Mouse (Mus musculus) G1E (cell line): ENCODE data around the gene Defb5. TPM values are rescaled to one million over a fixed set of nuclear protein-coding genes. Genes with fewer than 3 reads are reported as not detected.
"Not testable (repeated sequence)": the region's sequence is repeated elsewhere in the genome, so short reads cannot be mapped to it uniquely, and the experiment has no call there.

Experiments used
- ATAC-seq: 2 replicates; pipeline ENCODE4 v1.8.0; 2016; ENCODE audit warnings: mild to moderate bottlenecking; ENCODE audit not compliant: insufficient number of reproducible peaks, poor library complexity, low FRiP score, severe bottlenecking; ENCODE audit errors: extremely low read depth
- DNase-seq: peaks from one replicate; pipeline ENCODE4 v3.0.0; 2012; ENCODE audit warnings: low spot score
- H3K27me3 ChIP-seq: 2 replicates; pipeline ENCODE4 v1.6.1; 2012; ENCODE audit warnings: mild to moderate bottlenecking, low read length, inconsistent platforms; ENCODE audit not compliant: insufficient read depth
- H3K36me3 ChIP-seq: replicated peaks from 2 replicates; pipeline ENCODE3; 2012; ENCODE audit warnings: mild to moderate bottlenecking, inconsistent platforms
- H3K4me1 ChIP-seq: 2 replicates; pipeline ENCODE4 v1.6.1; 2012; ENCODE audit warnings: low read depth, low read length, inconsistent platforms, mixed read lengths; ENCODE audit not compliant: insufficient read depth
- H3K4me3 ChIP-seq: 2 replicates; pipeline ENCODE4 v1.5.1; 2012; ENCODE audit warnings: low read depth, mild to moderate bottlenecking, inconsistent platforms, low read length, moderate library complexity, mixed read lengths
- H3K9me3 ChIP-seq: replicated peaks from 2 replicates; pipeline ENCODE4 v1.6.1; 2012; ENCODE audit warnings: inconsistent platforms
- CTCF ChIP-seq: IDR thresholded peaks from 2 replicates; pipeline ENCODE4 v1.5.1; 2012; ENCODE audit warnings: low read depth, low read length, inconsistent platforms, mixed read lengths
- GATA1 ChIP-seq: IDR thresholded peaks from 2 replicates; pipeline ENCODE4 v1.6.1; 2012; ENCODE audit warnings: borderline replicate concordance, low read length, inconsistent platforms, mixed read lengths
- GATA2 ChIP-seq: IDR thresholded peaks from 2 replicates; pipeline ENCODE4 v1.6.1; 2012; ENCODE audit warnings: low read depth, low read length, inconsistent platforms, borderline replicate concordance
- POLR2AphosphoS5 ChIP-seq: IDR thresholded peaks from 2 replicates; pipeline ENCODE4 v1.6.1; 2012; ENCODE audit warnings: low read depth, low read length, inconsistent platforms; ENCODE audit not compliant: insufficient replicate concordance
- TAL1 ChIP-seq: conservative IDR thresholded peaks from 2 replicates; pipeline ENCODE4 v1.6.1; 2012; ENCODE audit warnings: low read depth, low read length, inconsistent platforms, mixed read lengths
- polyA plus RNA-seq: library from polyadenylated mRNA; stranded (reverse); fragments of >175 nt; gene quantifications from 2 replicates; pipeline ENCODE4 v1.2.3, GENCODE M21; 2012
- total RNA-seq, 2 experiments: library from RNA; stranded (forward) in 1 of 2; stranded (reverse) in 1 of 2; fragments of 200-1000 nt in 1 of 2; fragments of >200 nt in 1 of 2; fragmentation: Nextera tagmentation in 1 of 2; gene quantifications; 2 replicates each; pipeline ENCODE4 v1.2.3; 2014 to 2017

Gene Defb5
- total RNA-seq (2014; fragmentation: Nextera tagmentation) (not detected in 2 replicates), total RNA-seq (2017) (not detected in 2 replicates), polyA plus RNA-seq (not detected in 2 replicates)

GRCm38 (mm10) chr8:19247280-19247679, at the start of gene Defb5:
Gene Defb5 (plus strand): TSS chr8:19247580.
- H3K9me3 ChIP-seq: no peaks in the 10 kb centered on the region
- ATAC-seq (no peak), DNase-seq (no peak)
- no peaks in the 10 kb centered on the region for H3K36me3 ChIP-seq
- TF ChIP-seq GATA2 (no peak), POLR2AphosphoS5 (no peak), CTCF (no peak), TAL1 (no peak), GATA1 (no peak)
- no peaks in the 10 kb centered on the region for H3K4me1 ChIP-seq
- no peaks in the 10 kb centered on the region for H3K27me3 ChIP-seq
- H3K4me3 ChIP-seq: no peak within 1 kb of the TSS

GRCm38 (mm10) chr8:19225161-19225560, 22.2 kb upstream of the Defb5 start, which contains the start of gene Defb6:
Gene Defb6 (plus strand): TSS chr8:19225478.
- no peak within 1 kb of the TSS for H3K4me3 ChIP-seq
- no peak for ATAC-seq
- no peak for DNase-seq
- no peaks in the 10 kb centered on the region for H3K9me3 ChIP-seq
- TF ChIP-seq CTCF (no peak), GATA2 (no peak), POLR2AphosphoS5 (no peak), GATA1 (no peak), TAL1 (no peak)
- no peaks in the 10 kb centered on the region for H3K36me3 ChIP-seq
- no peaks in the 10 kb centered on the region for H3K27me3 ChIP-seq
- no peaks in the 10 kb centered on the region for H3K4me1 ChIP-seq

GRCm38 (mm10) chr8:19238101-19238500, 9.3 kb upstream of the Defb5 start:
- DNase-seq: no peak
- Histone ChIP-seq H3K36me3 (no peaks in the 10 kb centered on the region), H3K9me3 (no peaks in the 10 kb centered on the region), H3K4me3 (no peak overlapping the region), H3K4me1 (no peaks in the 10 kb centered on the region), H3K27me3 (no peaks in the 10 kb centered on the region; the same call in 1 of the 2 replicates)
- ATAC-seq: no peak
- TF ChIP-seq GATA2 (no peak), CTCF (no peak), POLR2AphosphoS5 (no peak)

GRCm38 (mm10) chr8:19239616-19240015, 7.8 kb upstream of the Defb5 start, which contains the start of gene Defb46:
Gene Defb46 (plus strand): TSS chr8:19239916.
- no peak for ATAC-seq
- Histone ChIP-seq H3K4me1 (no peaks in the 10 kb centered on the region), H3K9me3 (no peaks in the 10 kb centered on the region), H3K4me3 (no peak within 1 kb of the TSS), H3K27me3 (no peaks in the 10 kb centered on the region; the same call in 1 of the 2 replicates), H3K36me3 (no peaks in the 10 kb centered on the region)
- DNase-seq: no peak
- no peak for TF ChIP-seq CTCF
- TF ChIP-seq GATA2: no peak
- TF ChIP-seq TAL1: no peak
- no peak for TF ChIP-seq POLR2AphosphoS5
- TF ChIP-seq GATA1: no peak

- H3K27me3 ChIP-seq: no peaks in the 10 kb centered on the region
- H3K4me3 ChIP-seq: no peak overlapping the region
- ATAC-seq: no peak
- H3K9me3 ChIP-seq: no peaks in the 10 kb centered on the region
- TF ChIP-seq GATA2 (no peak), CTCF (no peak), GATA1 (no peak), TAL1 (no peak), POLR2AphosphoS5 (no peak)
- no peaks in the 10 kb centered on the region for H3K4me1 ChIP-seq
- DNase-seq: no peak
- no peaks in the 10 kb centered on the region for H3K36me3 ChIP-seq
These were observed 10.8 kb downstream of the Defb5 start for GRCm38 (mm10) chr8:19258136-19258535.

GRCm38 (mm10) chr8:19259667-19260066, 12.3 kb downstream of the Defb5 start:
- no peak for TF ChIP-seq GATA2
- TF ChIP-seq GATA1: no peak
- TF ChIP-seq CTCF: no peak
- TF ChIP-seq TAL1: no peak
- TF ChIP-seq POLR2AphosphoS5: no peak
- no peak for DNase-seq
- Histone ChIP-seq H3K4me1 (no peaks in the 10 kb centered on the region), H3K9me3 (no peaks in the 10 kb centered on the region), H3K27me3 (no peaks in the 10 kb centered on the region), H3K36me3 (no peaks in the 10 kb centered on the region), H3K4me3 (no peak overlapping the region)
- no peak for ATAC-seq

- not testable (repeated sequence) for H3K27me3 ChIP-seq, H3K4me1 ChIP-seq, H3K9me3 ChIP-seq, ATAC-seq, DNase-seq, H3K36me3 ChIP-seq, H3K4me3 ChIP-seq
These were observed 45.7 kb downstream of the Defb5 start, which contains the start of gene Defb3 for GRCm38 (mm10) chr8:19293060-19293459. Gene Defb3 (plus strand): TSS chr8:19293360.

- H3K36me3 ChIP-seq, H3K27me3 ChIP-seq, H3K4me3 ChIP-seq, H3K9me3 ChIP-seq, H3K4me1 ChIP-seq, ATAC-seq, DNase-seq: not testable (repeated sequence)
These were observed 51.0 kb downstream of the Defb5 start for GRCm38 (mm10) chr8:19298361-19298760.
